Mouse (Mus musculus): Measurements from ENCODE around the gene Gtdc1.

Gene Gtdc1

GRCm38 (mm10) chr2:44622471-44622870 is 305.0 kb downstream of the Gtdc1 start:
- no peak for DNase-seq (ENCODE audit: inconsistent age in 2 of 2, low spot score in 1 of 2)

- DNase-seq (ENCODE audit: inconsistent age in 2 of 2, low spot score in 1 of 2), result peak; percentile 19 to 65
Observed at GRCm38 (mm10) chr2:44599653-44600052, 327.8 kb downstream of the Gtdc1 start.

- no peak for DNase-seq (ENCODE audit: inconsistent age in 2 of 2, low spot score in 1 of 2)
Observed at GRCm38 (mm10) chr2:44594276-44594675, 333.2 kb downstream of the Gtdc1 start.

GRCm38 (mm10) chr2:44590881-44591280 is 336.6 kb downstream of the Gtdc1 start:
- no peak for DNase-seq (ENCODE audit: inconsistent age in 2 of 2, low spot score in 1 of 2)

GRCm38 (mm10) chr2:44584061-44584460 is 343.4 kb downstream of the Gtdc1 start:
- no peak for DNase-seq (ENCODE audit: inconsistent age in 2 of 2, low spot score in 1 of 2)

GRCm38 (mm10) chr2:44583491-44583890 is 344.0 kb downstream of the Gtdc1 start:
- no peak for DNase-seq (ENCODE audit: inconsistent age in 2 of 2, low spot score in 1 of 2)

GRCm38 (mm10) chr2:44571810-44572209 is 355.6 kb downstream of the Gtdc1 start:
- no peak for DNase-seq (ENCODE audit: inconsistent age in 2 of 2, low spot score in 1 of 2)

- DNase-seq (ENCODE audit: inconsistent age in 2 of 2, low spot score in 1 of 2), result no peak
Observed at GRCm38 (mm10) chr2:44571156-44571555, 356.3 kb downstream of the Gtdc1 start.

GRCm38 (mm10) chr2:44569140-44569952 is 358.1 kb downstream of the Gtdc1 start:
- no peak for DNase-seq (ENCODE audit: inconsistent age in 2 of 2, low spot score in 1 of 2)

- no peak for DNase-seq (ENCODE audit: inconsistent age in 2 of 2, low spot score in 1 of 2)
Observed at GRCm38 (mm10) chr2:44564776-44565692, 362.4 kb downstream of the Gtdc1 start.

- DNase-seq (ENCODE audit: inconsistent age in 2 of 2, low spot score in 1 of 2), result no peak
Observed at GRCm38 (mm10) chr2:44561789-44562188, 365.7 kb downstream of the Gtdc1 start.

- no peak for DNase-seq (ENCODE audit: inconsistent age in 2 of 2, low spot score in 1 of 2)
Observed at GRCm38 (mm10) chr2:44559242-44559944, 368.1 kb downstream of the Gtdc1 start.

GRCm38 (mm10) chr2:44557669-44558281 is 369.7 kb downstream of the Gtdc1 start:
- DNase-seq (ENCODE audit: inconsistent age in 2 of 2, low spot score in 1 of 2), result peak in 1 of 2 experiments; percentile 52

GRCm38 (mm10) chr2:44556861-44557592 is 370.4 kb downstream of the Gtdc1 start:
- DNase-seq (ENCODE audit: inconsistent age in 2 of 2, low spot score in 1 of 2), result peak; percentile 37 to 73

GRCm38 (mm10) chr2:44554716-44555115 is 372.7 kb downstream of the Gtdc1 start:
- peak in 1 of 2 experiments; percentile 28 for DNase-seq (ENCODE audit: inconsistent age in 2 of 2, low spot score in 1 of 2)

GRCm38 (mm10) chr2:44549311-44549710 is 378.1 kb downstream of the Gtdc1 start:
- no peak for DNase-seq (ENCODE audit: inconsistent age in 2 of 2, low spot score in 1 of 2)

GRCm38 (mm10) chr2:44542775-44543174 is 384.7 kb downstream of the Gtdc1 start:
- no peak for DNase-seq (ENCODE audit: inconsistent age in 2 of 2, low spot score in 1 of 2)

GRCm38 (mm10) chr2:44541726-44542125 is 385.7 kb downstream of the Gtdc1 start:
- no peak for DNase-seq (ENCODE audit: inconsistent age in 2 of 2, low spot score in 1 of 2)

GRCm38 (mm10) chr2:44540881-44541280 is 386.6 kb downstream of the Gtdc1 start:
- DNase-seq (ENCODE audit: inconsistent age in 2 of 2, low spot score in 1 of 2), result no peak

GRCm38 (mm10) chr2:44539121-44539634 is 388.3 kb downstream of the Gtdc1 start:
- no peak for DNase-seq (ENCODE audit: inconsistent age in 2 of 2, low spot score in 1 of 2)
